Mouse (Mus musculus) midbrain, embryonic 12.5 days (tissue): ENCODE data around the gene Ric1. TPM values are rescaled to one million over a fixed set of nuclear protein-coding genes. Genes with fewer than 3 reads are reported as not detected.
A peak's percentile ranks its signal among the peaks of the same experiment; 100 is the strongest.

Experiments used
- ATAC-seq: fragments of 200-750 bp; cut with Nextera tagmentation; 2 replicates; pipeline ENCODE4 v1.8.0; 2017; ENCODE audit warnings: low read depth, moderate TSS enrichment, moderate library complexity; ENCODE audit not compliant: low FRiP score
- H3K27ac ChIP-seq: fragments of 300-500 bp; sonication (generic); replicated peaks from 2 replicates; pipeline ENCODE4 v1.5.1; 2016; ENCODE audit warnings: mild to moderate bottlenecking
- H3K27me3 ChIP-seq: fragments of 300-500 bp; sonication (generic); 2 replicates; pipeline ENCODE4 v1.6.1; 2016; ENCODE audit warnings: mild to moderate bottlenecking
- H3K36me3 ChIP-seq: fragments of 300-500 bp; sonication (generic); 2 replicates; pipeline ENCODE4 v1.6.1; 2016
- H3K4me1 ChIP-seq: fragments of 300-500 bp; sonication (generic); 2 replicates; pipeline ENCODE4 v1.6.1; 2016
- H3K4me2 ChIP-seq: fragments of 300-500 bp; sonication (generic); replicated peaks from 2 replicates; pipeline ENCODE4 v1.6.1; 2016; ENCODE audit warnings: mild to moderate bottlenecking, moderate library complexity
- H3K4me3 ChIP-seq: fragments of 300-500 bp; sonication (generic); 2 replicates; pipeline ENCODE4 v1.5.1; 2016; ENCODE audit warnings: mild to moderate bottlenecking
- H3K9ac ChIP-seq: fragments of 300-500 bp; sonication (generic); replicated peaks from 2 replicates; pipeline ENCODE4 v1.6.1; 2016; ENCODE audit warnings: mild to moderate bottlenecking, moderate library complexity
- H3K9me3 ChIP-seq: fragments of 300-500 bp; sonication (generic); 2 replicates; pipeline ENCODE4 v1.6.1; 2016; ENCODE audit warnings: mild to moderate bottlenecking
- WGBS: fragments of 180-500 bp; shearing (Covaris S2); methylation state at CpG from one replicate; pipeline ENCODE4 v1.1.7; 2016; 5-methylcytosine and 5-hydroxymethylcytosine counted together
- polyA plus RNA-seq: library from polyadenylated mRNA; unstranded; fragments of >200 nt; fragmentation: Nextera tagmentation; extraction: Ambion mirVana; gene quantifications from 2 replicates; pipeline ENCODE4 v1.2.1, GENCODE M21; 2016

The Ric1 gene
- polyA plus RNA-seq = 14.0 TPM in 2 replicates

DNA sequence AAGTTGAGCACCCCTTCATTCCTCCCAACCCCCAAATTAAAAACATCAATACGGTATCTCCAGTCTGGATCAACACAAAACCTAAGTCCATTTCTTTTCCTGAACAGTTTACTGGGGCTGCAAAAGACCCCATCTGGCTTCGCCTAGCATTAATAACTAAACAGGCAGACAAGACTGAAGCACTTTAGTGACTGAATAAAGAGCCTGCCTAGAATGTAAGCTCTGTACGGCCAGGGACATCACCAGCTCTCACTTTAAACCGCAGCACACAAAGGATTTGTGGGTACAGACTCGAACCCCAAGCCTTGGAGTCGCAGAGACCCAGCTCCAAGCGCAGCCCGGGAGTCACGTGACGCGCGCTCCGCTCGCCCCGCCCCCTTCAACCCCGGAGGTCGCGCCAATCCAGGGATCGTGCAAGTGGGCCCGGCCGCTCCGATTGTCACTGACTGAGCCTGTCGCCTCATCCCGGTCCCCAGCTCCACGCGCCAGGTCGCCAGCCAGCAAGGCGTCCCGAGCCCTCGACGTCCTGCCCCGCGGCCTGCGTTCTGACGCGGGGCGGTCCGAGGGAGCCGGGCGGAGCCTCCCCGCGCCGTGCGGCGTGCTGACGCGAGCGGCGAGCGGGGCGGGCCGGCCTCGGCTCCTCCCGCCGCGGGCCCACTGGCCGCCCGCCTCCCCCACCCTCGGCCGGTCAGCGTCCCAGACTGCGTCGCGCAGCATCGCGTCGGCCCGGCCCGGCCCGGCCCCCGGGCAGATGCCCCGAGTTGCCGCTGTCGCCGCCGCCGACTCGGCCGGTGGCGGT, at the start of gene Ric1:
TSS of gene Ric1 (plus strand) at position 646 of the 799 bp plus-strand sequence.
- ATAC-seq = peak; percentile 97
- Histone ChIP-seq H3K9me3 (no peaks in the 10 kb centered on the region), H3K27me3 (no peaks in the 10 kb centered on the region), H3K4me2 (peak within 1 kb of the TSS; percentile 66), H3K4me1 (peaks cover 13% of the 10 kb centered on the region), H3K4me3 (peak within 1 kb of the TSS; percentile 91), H3K9ac (peak within 1 kb of the TSS; percentile 93), H3K36me3 (no peaks in the 10 kb centered on the region), H3K27ac (peak within 1 kb of the TSS; percentile 96)
- WGBS = 1% methylated on average over 57 of the region's 80 CpGs

DNA sequence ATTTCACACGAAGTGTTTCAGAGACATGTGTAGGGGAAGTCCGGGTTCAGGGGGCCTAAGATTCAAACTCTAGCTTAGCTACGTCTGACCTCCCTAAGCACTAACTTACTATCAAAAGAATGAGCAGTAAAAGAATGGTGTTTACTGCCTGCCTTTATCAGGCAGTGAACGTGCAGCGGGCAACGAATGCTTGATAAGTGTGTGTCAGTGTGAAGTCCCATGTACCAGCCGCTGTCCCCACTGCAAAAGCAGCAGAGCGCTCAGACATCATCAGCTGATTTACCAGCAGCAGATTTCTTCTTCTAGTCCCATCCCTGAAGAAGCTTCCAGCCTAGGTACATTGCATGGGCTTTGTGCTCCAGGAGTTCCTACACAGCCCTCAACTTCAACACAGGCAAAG, 49.7 kb upstream of the Ric1 start:
- no peak overlapping the region for H3K9ac ChIP-seq
- 88% methylated on average over 8 of the region's 8 CpGs for WGBS
- H3K9me3 ChIP-seq = no peaks in the 10 kb centered on the region
- H3K27me3 ChIP-seq = no peaks in the 10 kb centered on the region
- H3K4me3 ChIP-seq = no peak overlapping the region
- no peak overlapping the region for H3K4me2 ChIP-seq
- H3K36me3 ChIP-seq = no peaks in the 10 kb centered on the region
- no peak for ATAC-seq
- peaks cover 4% of the 10 kb centered on the region; the same call in 1 of the 2 replicates for H3K4me1 ChIP-seq
- H3K27ac ChIP-seq = no peak overlapping the region

DNA sequence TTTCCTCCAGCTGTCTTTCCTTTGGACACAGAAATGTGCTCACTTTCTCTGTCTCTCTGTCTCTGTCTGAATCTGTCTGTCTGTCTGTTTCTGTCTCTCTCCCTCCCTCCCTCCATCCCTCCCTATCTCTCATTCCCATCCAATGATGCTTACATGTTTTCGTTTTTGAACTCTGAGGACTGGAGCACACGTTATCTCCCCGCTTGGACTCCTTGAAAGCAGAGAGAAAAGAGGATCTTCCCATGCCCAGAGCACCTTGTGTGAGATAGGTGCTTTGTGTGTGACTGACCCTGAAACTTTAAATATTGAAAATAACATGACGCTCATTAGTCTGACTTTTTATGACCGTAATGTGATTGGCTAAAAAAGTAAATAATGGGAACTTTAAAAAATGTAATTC, 49.1 kb upstream of the Ric1 start:
- Histone ChIP-seq H3K36me3 (no peaks in the 10 kb centered on the region), H3K4me3 (no peak overlapping the region), H3K27ac (no peak overlapping the region), H3K4me2 (no peak overlapping the region), H3K27me3 (no peaks in the 10 kb centered on the region), H3K4me1 (peaks cover 4% of the 10 kb centered on the region; the same call in 1 of the 2 replicates), H3K9me3 (no peaks in the 10 kb centered on the region), H3K9ac (no peak overlapping the region)
- WGBS = 91% methylated on average over 5 of the region's 5 CpGs
- no peak for ATAC-seq

GRCm38 (mm10) chr19:29474803-29475202, 47.3 kb upstream of the Ric1 start:
- Histone ChIP-seq H3K27ac (no peak overlapping the region), H3K36me3 (no peaks in the 10 kb centered on the region), H3K4me2 (no peak overlapping the region), H3K4me1 (peaks cover 4% of the 10 kb centered on the region; the same call in 1 of the 2 replicates), H3K27me3 (no peaks in the 10 kb centered on the region), H3K9me3 (no peaks in the 10 kb centered on the region), H3K4me3 (no peak overlapping the region), H3K9ac (no peak overlapping the region)
- WGBS = 65% methylated on average over 2 of the region's 2 CpGs
- ATAC-seq = no peak

DNA sequence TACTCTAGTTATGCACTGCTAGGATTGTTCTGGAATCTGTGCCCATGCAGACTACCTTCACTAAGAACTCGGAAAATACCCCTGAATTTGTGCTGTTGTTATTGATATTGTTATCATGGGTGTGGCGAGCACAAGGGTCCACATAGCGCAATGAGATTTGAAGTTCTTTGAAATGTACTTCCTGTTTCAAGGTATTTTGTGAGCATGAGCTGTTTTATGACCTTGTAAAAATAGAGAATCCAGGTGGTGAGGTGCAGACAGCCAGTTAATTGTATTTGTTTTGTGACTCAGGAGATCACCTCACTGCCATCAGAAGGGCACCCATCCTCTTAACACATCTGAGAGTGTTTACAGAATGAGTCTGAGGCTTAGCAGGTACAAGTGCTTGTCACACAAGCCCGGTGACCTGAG, 46.9 kb upstream of the Ric1 start:
- Histone ChIP-seq H3K9ac (no peak overlapping the region), H3K4me3 (no peak overlapping the region), H3K4me1 (peaks cover 4% of the 10 kb centered on the region; the same call in 1 of the 2 replicates), H3K27ac (no peak overlapping the region), H3K4me2 (no peak overlapping the region), H3K27me3 (no peaks in the 10 kb centered on the region), H3K36me3 (no peaks in the 10 kb centered on the region), H3K9me3 (no peaks in the 10 kb centered on the region)
- no peak for ATAC-seq
- WGBS = 90% methylated on average over 4 of the region's 4 CpGs

GRCm38 (mm10) chr19:29478598-29478997, 43.5 kb upstream of the Ric1 start:
- WGBS = 50% methylated on average over 4 of the region's 4 CpGs
- Histone ChIP-seq H3K4me2 (no peak overlapping the region), H3K4me1 (0 out of 2 replicates have a peak, but pooled peaks cover 4% of the 10 kb centered on the region), H3K36me3 (no peaks in the 10 kb centered on the region), H3K4me3 (no peak overlapping the region), H3K27me3 (no peaks in the 10 kb centered on the region), H3K27ac (no peak overlapping the region), H3K9ac (no peak overlapping the region), H3K9me3 (no peaks in the 10 kb centered on the region)
- no peak for ATAC-seq

DNA sequence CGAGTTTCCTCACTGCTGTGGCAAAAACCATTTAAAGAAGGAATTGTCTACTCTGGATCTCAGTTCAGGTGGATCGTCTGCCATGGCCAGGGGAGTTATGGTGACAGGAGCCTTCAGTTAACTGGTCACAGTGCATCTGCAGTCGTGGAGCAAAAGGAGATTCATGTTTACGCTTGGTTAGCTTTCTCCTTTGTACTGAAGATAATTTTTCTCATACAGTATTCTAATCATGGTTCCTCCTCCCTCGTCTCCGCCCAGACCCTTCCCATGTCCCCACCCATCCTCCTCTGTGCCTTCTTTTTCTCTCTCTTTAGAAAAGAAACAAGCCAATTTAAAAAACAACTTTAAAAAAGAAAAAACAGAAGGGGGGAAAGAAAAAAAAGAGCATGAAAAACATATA, 40.5 kb upstream of the Ric1 start:
- ATAC-seq = no peak
- H3K4me1 ChIP-seq = 0 out of 2 replicates have a peak, but pooled peaks cover 4% of the 10 kb centered on the region
- H3K4me2 ChIP-seq = no peak overlapping the region
- no peaks in the 10 kb centered on the region for H3K9me3 ChIP-seq
- WGBS = 73% methylated on average over 6 of the region's 6 CpGs
- no peaks in the 10 kb centered on the region for H3K36me3 ChIP-seq
- H3K27me3 ChIP-seq = no peaks in the 10 kb centered on the region; the same call in 1 of the 2 replicates
- H3K9ac ChIP-seq = no peak overlapping the region
- H3K4me3 ChIP-seq = no peak overlapping the region
- H3K27ac ChIP-seq = no peak overlapping the region

DNA sequence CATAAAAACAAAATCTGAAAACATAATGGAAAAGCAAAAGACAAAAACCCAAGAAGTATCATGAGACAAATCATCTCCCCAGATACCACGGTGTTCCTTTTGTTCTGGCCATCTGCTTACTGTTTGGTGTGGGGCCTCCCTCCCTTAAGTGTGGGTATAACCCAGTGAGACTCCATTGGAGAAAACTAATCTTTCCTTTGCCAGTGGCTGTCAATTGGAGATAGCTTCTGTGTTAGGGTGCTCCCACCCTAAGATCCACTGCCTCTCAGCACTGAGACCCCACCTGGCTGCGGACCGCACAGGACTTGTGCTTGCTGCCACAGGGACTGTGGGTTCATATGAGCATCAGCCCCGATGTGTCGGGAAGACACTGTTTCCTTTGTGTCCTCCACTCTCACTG, 39.9 kb upstream of the Ric1 start:
- Histone ChIP-seq H3K4me3 (no peak overlapping the region), H3K27me3 (no peaks in the 10 kb centered on the region; the same call in 1 of the 2 replicates), H3K4me1 (0 out of 2 replicates have a peak, but pooled peaks cover 4% of the 10 kb centered on the region), H3K4me2 (no peak overlapping the region), H3K27ac (peak overlapping the region; percentile 17; the same call in 1 of the 2 replicates), H3K9ac (no peak overlapping the region), H3K36me3 (no peaks in the 10 kb centered on the region), H3K9me3 (no peaks in the 10 kb centered on the region)
- WGBS = 73% methylated on average over 5 of the region's 5 CpGs
- ATAC-seq = no peak

DNA sequence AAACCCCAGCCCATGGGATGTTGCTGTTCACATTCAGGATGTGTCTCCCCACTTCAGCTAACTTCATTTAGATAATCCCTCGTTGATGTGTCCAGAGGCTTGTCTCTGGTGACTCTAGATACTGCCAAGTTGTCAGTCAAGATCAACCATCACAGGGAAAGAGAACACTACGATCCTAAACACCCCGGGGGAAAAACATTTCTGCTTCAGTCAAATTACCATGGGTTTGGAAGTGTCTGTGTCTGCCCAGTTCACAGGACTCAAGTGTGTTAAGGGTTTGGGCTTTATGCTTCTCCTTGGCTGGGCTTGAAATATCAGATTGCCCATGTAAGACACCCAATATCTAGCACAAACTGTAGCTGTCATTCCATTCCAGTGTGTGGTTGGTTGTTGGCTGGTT, 39.4 kb upstream of the Ric1 start:
- no peak for ATAC-seq
- WGBS = 58% methylated on average over 3 of the region's 3 CpGs
- no peaks in the 10 kb centered on the region for H3K36me3 ChIP-seq
- H3K27me3 ChIP-seq = no peaks in the 10 kb centered on the region; the same call in 1 of the 2 replicates
- H3K4me3 ChIP-seq = no peak overlapping the region
- no peak overlapping the region for H3K27ac ChIP-seq
- no peak overlapping the region for H3K9ac ChIP-seq
- H3K4me2 ChIP-seq = no peak overlapping the region
- H3K4me1 ChIP-seq = 0 out of 2 replicates have a peak, but pooled peaks cover 4% of the 10 kb centered on the region
- H3K9me3 ChIP-seq = no peaks in the 10 kb centered on the region

DNA sequence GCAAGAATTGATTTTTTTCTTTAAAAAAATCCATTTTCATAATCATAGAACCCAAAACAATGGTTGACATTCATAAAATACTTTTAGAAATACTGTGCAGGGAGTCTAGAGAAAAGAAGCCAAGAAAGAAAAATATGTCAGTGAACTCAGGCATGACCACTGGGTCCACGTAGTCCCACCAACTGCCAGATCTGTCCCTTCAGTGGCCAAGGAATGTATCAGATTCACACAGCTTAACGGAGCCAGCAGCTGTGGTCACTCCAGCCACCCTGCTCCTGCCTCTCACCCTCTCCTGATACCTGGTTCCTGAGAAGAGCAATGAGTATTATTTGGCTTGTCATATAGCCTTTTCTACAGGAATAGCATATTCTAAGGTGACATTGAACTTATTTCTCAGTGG, 38.7 kb upstream of the Ric1 start:
- H3K9me3 ChIP-seq = no peaks in the 10 kb centered on the region
- H3K27ac ChIP-seq = no peak overlapping the region
- WGBS = 75% methylated on average over 2 of the region's 2 CpGs
- ATAC-seq = no peak
- no peak overlapping the region for H3K9ac ChIP-seq
- H3K36me3 ChIP-seq = no peaks in the 10 kb centered on the region
- H3K4me3 ChIP-seq = no peak overlapping the region
- H3K4me1 ChIP-seq = 0 out of 2 replicates have a peak, but pooled peaks cover 4% of the 10 kb centered on the region
- H3K27me3 ChIP-seq = no peaks in the 10 kb centered on the region; the same call in 1 of the 2 replicates
- no peak overlapping the region for H3K4me2 ChIP-seq

DNA sequence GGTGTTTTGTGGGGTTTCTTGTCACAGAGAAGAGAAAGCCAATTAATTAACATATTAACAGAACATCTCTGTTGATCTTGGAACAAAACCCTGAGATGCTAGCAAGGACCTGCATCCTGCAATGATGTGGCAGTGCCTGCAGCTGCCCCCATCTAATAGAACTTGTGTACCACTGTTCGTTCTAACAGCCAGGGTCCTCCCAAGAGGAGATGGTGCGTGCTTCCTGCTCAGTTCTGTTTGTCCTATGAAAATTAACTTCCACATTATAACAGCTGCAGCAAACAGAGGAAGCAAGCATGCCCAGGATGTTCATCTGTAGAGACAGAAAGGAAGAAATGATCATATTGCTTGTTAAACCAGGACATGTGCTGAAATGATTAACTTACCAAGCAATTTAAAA, 37.5 kb upstream of the Ric1 start:
- no peak for ATAC-seq
- 0 out of 2 replicates have a peak, but pooled peaks cover 4% of the 10 kb centered on the region for H3K4me1 ChIP-seq
- WGBS = 71% methylated on average over 2 of the region's 2 CpGs

GRCm38 (mm10) chr19:29485257-29485948, 36.7 kb upstream of the Ric1 start:
- ATAC-seq = no peak
- Histone ChIP-seq H3K27me3 (no peaks in the 10 kb centered on the region; the same call in 1 of the 2 replicates), H3K36me3 (no peaks in the 10 kb centered on the region), H3K9ac (no peak overlapping the region), H3K9me3 (no peaks in the 10 kb centered on the region), H3K4me2 (no peak overlapping the region), H3K27ac (no peak overlapping the region), H3K4me3 (no peak overlapping the region), H3K4me1 (0 out of 2 replicates have a peak, but pooled peaks cover 4% of the 10 kb centered on the region)
- 86% methylated on average over 3 of the region's 3 CpGs for whole genome bisulfite sequencing

More for the DNA sequence above, 37.5 kb upstream of the Ric1 start:
- Histone ChIP-seq H3K4me3 (no peak overlapping the region), H3K36me3 (no peaks in the 10 kb centered on the region), H3K9me3 (no peaks in the 10 kb centered on the region), H3K9ac (no peak overlapping the region), H3K4me2 (no peak overlapping the region), H3K27ac (no peak overlapping the region), H3K27me3 (no peaks in the 10 kb centered on the region; the same call in 1 of the 2 replicates)
